Mouse (Mus musculus): ENCODE data around the gene Ces2g. TPM values are rescaled to one million over a fixed set of nuclear protein-coding genes. Genes with fewer than 3 reads are reported as not detected.

Gene Ces2g
- polyA plus RNA-seq, 1 experiment from 2014 or later = 0.84 TPM

- no peak overlapping the region for H3K4me2 ChIP-seq
- H3K4me1 ChIP-seq (ENCODE audit: insufficient read depth) = no peaks in the 10 kb centered on the region
- ATAC-seq (ENCODE audit: insufficient read depth) = no peak
- H3K27me3 ChIP-seq (ENCODE audit: insufficient read depth, low read length) = no peaks in the 10 kb centered on the region
- H3K27ac ChIP-seq (ENCODE audit: low read depth) = no peak overlapping the region
- no peaks in the 10 kb centered on the region for H3K9me3 ChIP-seq (ENCODE audit: low read depth, low read length)
- no peak overlapping the region for H3K9ac ChIP-seq
- no peak for TF ChIP-seq CTCF (IDR thresholded peaks at IDR 0.05; ENCODE audit: low read depth)
- H3K36me3 ChIP-seq (ENCODE audit: insufficient read depth) = no peaks in the 10 kb centered on the region
- no peak for DNase-seq
- no peak overlapping the region for H3K4me3 ChIP-seq (ENCODE audit: low read depth, low read length)
- WGBS = 69% methylated on average over 4 of the region's 4 CpGs
These were observed 1.9 kb downstream of the Ces2g start for GRCm38 (mm10) chr8:104963375-104963894.

- ATAC-seq (ENCODE audit: insufficient read depth) = no peak
- Histone ChIP-seq H3K4me2 (no peak overlapping the region), H3K4me3 (ENCODE audit: low read depth, low read length) (no peak overlapping the region), H3K27ac (ENCODE audit: low read depth) (no peak overlapping the region), H3K36me3 (ENCODE audit: insufficient read depth) (no peaks in the 10 kb centered on the region), H3K9me3 (ENCODE audit: low read depth, low read length) (no peaks in the 10 kb centered on the region; the same call in 1 of the 2 replicates), H3K9ac (no peak overlapping the region), H3K27me3 (ENCODE audit: insufficient read depth, low read length) (no peaks in the 10 kb centered on the region), H3K4me1 (ENCODE audit: insufficient read depth) (no peaks in the 10 kb centered on the region)
- DNase-seq = no peak
- 83% methylated on average over 5 of the region's 5 CpGs for WGBS
- TF ChIP-seq CTCF (IDR thresholded peaks at IDR 0.05; ENCODE audit: low read depth) = no peak
These were observed 22.6 kb downstream of the Ces2g start for GRCm38 (mm10) chr8:104984126-104984525.

GRCm38 (mm10) chr8:104984942-104985341 lies 23.4 kb downstream of the Ces2g start:
- no peak overlapping the region for H3K4me3 ChIP-seq (ENCODE audit: low read depth, low read length)
- DNase-seq (no peak), ATAC-seq (ENCODE audit: insufficient read depth) (no peak)
- WGBS = 91% methylated on average over 2 of the region's 2 CpGs
- no peaks in the 10 kb centered on the region for H3K36me3 ChIP-seq (ENCODE audit: insufficient read depth)
- no peaks in the 10 kb centered on the region for H3K4me1 ChIP-seq (ENCODE audit: insufficient read depth)
- H3K4me2 ChIP-seq = no peak overlapping the region
- no peak for TF ChIP-seq CTCF (IDR thresholded peaks at IDR 0.05; ENCODE audit: low read depth)
- no peaks in the 10 kb centered on the region; the same call in 1 of the 2 replicates for H3K9me3 ChIP-seq (ENCODE audit: low read depth, low read length)
- no peaks in the 10 kb centered on the region for H3K27me3 ChIP-seq (ENCODE audit: insufficient read depth, low read length)
- H3K27ac ChIP-seq (ENCODE audit: low read depth) = no peak overlapping the region
- no peak overlapping the region for H3K9ac ChIP-seq

GRCm38 (mm10) chr8:104998191-104998590 lies 36.7 kb downstream of the Ces2g start:
- Histone ChIP-seq H3K4me3 (ENCODE audit: low read depth, low read length) (no peak overlapping the region), H3K27me3 (ENCODE audit: insufficient read depth, low read length) (no peaks in the 10 kb centered on the region), H3K4me1 (ENCODE audit: insufficient read depth) (no peaks in the 10 kb centered on the region), H3K9ac (no peak overlapping the region), H3K36me3 (ENCODE audit: insufficient read depth) (no peaks in the 10 kb centered on the region), H3K27ac (ENCODE audit: low read depth) (no peak overlapping the region), H3K9me3 (ENCODE audit: low read depth, low read length) (no peaks in the 10 kb centered on the region), H3K4me2 (no peak overlapping the region)
- no peak for ATAC-seq (ENCODE audit: insufficient read depth)
- no peak for DNase-seq
- 66% methylated on average over 6 of the region's 6 CpGs for WGBS
- no peak for TF ChIP-seq CTCF (IDR thresholded peaks at IDR 0.05; ENCODE audit: low read depth)

- no peaks in the 10 kb centered on the region for H3K27me3 ChIP-seq (ENCODE audit: insufficient read depth, low read length)
- no peak overlapping the region for H3K4me3 ChIP-seq (ENCODE audit: low read depth, low read length)
- no peaks in the 10 kb centered on the region for H3K9me3 ChIP-seq (ENCODE audit: low read depth, low read length)
- H3K27ac ChIP-seq (ENCODE audit: low read depth) = no peak overlapping the region
- ATAC-seq (ENCODE audit: insufficient read depth) = no peak
- no peaks in the 10 kb centered on the region for H3K36me3 ChIP-seq (ENCODE audit: insufficient read depth)
- WGBS = 75% methylated on average over 6 of the region's 6 CpGs
- DNase-seq = no peak
- no peak for TF ChIP-seq CTCF (IDR thresholded peaks at IDR 0.05; ENCODE audit: low read depth)
- no peak overlapping the region for H3K9ac ChIP-seq
- H3K4me2 ChIP-seq = no peak overlapping the region
- no peaks in the 10 kb centered on the region for H3K4me1 ChIP-seq (ENCODE audit: insufficient read depth)
These were observed 37.7 kb downstream of the Ces2g start for GRCm38 (mm10) chr8:104999183-104999582.

- no peak within 1 kb of the TSS for H3K9ac ChIP-seq
- 71% methylated on average over 7 of the region's 7 CpGs for WGBS
- no peak for DNase-seq
- H3K9me3 ChIP-seq (ENCODE audit: low read depth, low read length) = no peaks in the 10 kb centered on the region
- no peaks in the 10 kb centered on the region for H3K4me1 ChIP-seq (ENCODE audit: insufficient read depth)
- no peak within 1 kb of the TSS for H3K27ac ChIP-seq (ENCODE audit: low read depth)
- no peak for ATAC-seq (ENCODE audit: insufficient read depth)
- no peaks in the 10 kb centered on the region for H3K36me3 ChIP-seq (ENCODE audit: insufficient read depth)
- H3K4me2 ChIP-seq = no peak within 1 kb of the TSS
- H3K4me3 ChIP-seq (ENCODE audit: low read depth, low read length) = no peak within 1 kb of the TSS
- no peaks in the 10 kb centered on the region for H3K27me3 ChIP-seq (ENCODE audit: insufficient read depth, low read length)
- TF ChIP-seq CTCF (IDR thresholded peaks at IDR 0.05; ENCODE audit: low read depth) = no peak
These were observed 39.1 kb downstream of the Ces2g start, which contains the start of gene Ces2h for GRCm38 (mm10) chr8:105000586-105000985. TSS of gene Ces2h (plus strand) at chr8:105000853.

GRCm38 (mm10) chr8:105010000-105010399 lies 48.5 kb downstream of the Ces2g start:
- no peak for DNase-seq

More at GRCm38 (mm10) chr8:105010000-105010399, 48.5 kb downstream of the Ces2g start:
- no peaks in the 10 kb centered on the region for H3K36me3 ChIP-seq (ENCODE audit: insufficient read depth)
- no peaks in the 10 kb centered on the region for H3K27me3 ChIP-seq (ENCODE audit: insufficient read depth, low read length)
- no peaks in the 10 kb centered on the region for H3K4me1 ChIP-seq (ENCODE audit: insufficient read depth)
- 59% methylated on average over 2 of the region's 2 CpGs for WGBS
- H3K4me2 ChIP-seq = no peak overlapping the region
- H3K27ac ChIP-seq (ENCODE audit: low read depth) = no peak overlapping the region
- ATAC-seq (ENCODE audit: insufficient read depth) = no peak
- H3K4me3 ChIP-seq (ENCODE audit: low read depth, low read length) = no peak overlapping the region
- no peak for TF ChIP-seq CTCF (IDR thresholded peaks at IDR 0.05; ENCODE audit: low read depth)
- H3K9me3 ChIP-seq (ENCODE audit: low read depth, low read length) = no peaks in the 10 kb centered on the region
- H3K9ac ChIP-seq = no peak overlapping the region
